Mouse (Mus musculus): ENCODE data around the gene Cntnap5a. TPM values are rescaled to one million over a fixed set of nuclear protein-coding genes. Genes with fewer than 3 reads are reported as not detected.

The Cntnap5a gene
- polyA plus RNA-seq, 1 experiment from 2014 or later: 0.07 TPM

DNA sequence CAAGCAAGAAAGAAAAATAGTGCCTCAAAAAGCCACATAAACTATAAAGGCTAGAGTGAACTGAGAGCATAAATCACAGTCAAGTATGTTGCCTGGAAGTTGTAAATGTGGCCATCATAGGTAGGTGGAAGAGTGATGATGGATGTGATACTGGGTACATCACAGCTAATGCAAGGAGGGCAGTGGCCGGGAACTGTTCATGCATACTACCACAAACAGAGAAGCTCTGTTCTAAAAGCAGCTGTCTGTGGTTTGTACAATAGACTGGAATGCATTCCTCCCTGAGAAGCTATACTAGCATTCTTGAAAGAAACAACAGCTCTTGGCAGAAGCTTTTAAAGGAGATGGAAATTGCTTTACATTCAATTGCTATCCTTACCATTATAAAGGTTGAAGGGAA is 599.4 kb downstream of the Cntnap5a start:
- WGBS: 56% methylated on average over 1 of the region's 1 CpGs
- Histone ChIP-seq H3K9ac (ENCODE audit: low read depth, low read length) (no peak overlapping the region), H3K4me3 (ENCODE audit: low read length) (no peak overlapping the region), H3K27me3 (replicated peaks; ENCODE audit: control insufficient read depth, insufficient read depth, low read length) (no peaks in the 10 kb centered on the region), H3K4me1 (ENCODE audit: control insufficient read depth, insufficient read depth, low read length) (no peaks in the 10 kb centered on the region), H3K36me3 (ENCODE audit: control insufficient read depth, insufficient read depth, low read length) (no peaks in the 10 kb centered on the region), H3K4me2 (ENCODE audit: low read depth, low read length) (no peak overlapping the region), H3K27ac (ENCODE audit: low read length) (no peak overlapping the region), H3K9me3 (ENCODE audit: control insufficient read depth, low read length) (no peaks in the 10 kb centered on the region)
- no peak for ATAC-seq

DNA sequence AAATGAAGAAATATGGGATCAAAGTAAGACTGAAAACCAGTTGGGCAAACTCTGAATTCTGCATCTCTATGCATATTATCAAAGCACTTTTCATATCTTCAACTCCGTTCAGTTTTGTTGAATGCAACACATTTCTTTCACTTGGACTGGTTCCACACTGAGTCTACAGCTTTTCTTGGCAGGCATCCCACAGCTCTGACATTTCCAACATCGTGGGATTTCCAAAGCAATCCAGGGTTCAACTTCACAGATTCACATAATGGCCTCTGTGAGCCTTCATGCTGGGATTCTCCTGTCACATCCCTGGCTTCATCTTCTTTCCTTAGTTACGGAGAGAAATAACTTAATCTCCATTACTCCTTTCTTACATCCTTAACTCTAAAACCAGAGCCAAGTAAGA is 622.0 kb downstream of the Cntnap5a start:
- 58% methylated on average over 3 of the region's 3 CpGs for WGBS
- no peak for ATAC-seq
- H3K4me3 ChIP-seq (ENCODE audit: low read length): no peak overlapping the region
- H3K9ac ChIP-seq (ENCODE audit: low read depth, low read length): no peak overlapping the region
- no peak overlapping the region for H3K4me2 ChIP-seq (ENCODE audit: low read depth, low read length)
- H3K9me3 ChIP-seq (ENCODE audit: control insufficient read depth, low read length): no peaks in the 10 kb centered on the region
- H3K27me3 ChIP-seq (replicated peaks; ENCODE audit: control insufficient read depth, insufficient read depth, low read length): no peaks in the 10 kb centered on the region
- no peak overlapping the region for H3K27ac ChIP-seq (ENCODE audit: low read length)
- H3K4me1 ChIP-seq (ENCODE audit: control insufficient read depth, insufficient read depth, low read length): no peaks in the 10 kb centered on the region
- H3K36me3 ChIP-seq (ENCODE audit: control insufficient read depth, insufficient read depth, low read length): no peaks in the 10 kb centered on the region

DNA sequence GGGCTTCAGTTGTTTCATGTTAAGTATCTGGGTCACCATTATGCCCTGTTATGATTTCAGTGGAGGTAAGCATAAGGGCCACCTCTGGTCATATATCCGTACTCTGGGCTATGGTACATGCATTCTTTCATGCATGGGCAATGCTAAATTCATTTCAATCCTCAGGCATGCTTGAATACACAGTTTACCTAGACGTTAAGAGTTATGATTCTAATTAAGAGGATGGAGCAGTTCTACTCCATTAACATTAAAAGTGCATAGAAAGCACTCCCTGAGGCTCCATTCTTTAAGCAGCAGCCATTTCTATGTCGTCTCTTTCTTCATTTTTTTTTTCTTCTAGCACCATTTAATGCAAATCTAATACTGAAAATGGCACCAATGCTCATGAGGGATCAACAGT is 627.0 kb downstream of the Cntnap5a start:
- no peak overlapping the region for H3K9ac ChIP-seq (ENCODE audit: low read depth, low read length)
- H3K27me3 ChIP-seq (replicated peaks; ENCODE audit: control insufficient read depth, insufficient read depth, low read length): no peaks in the 10 kb centered on the region
- no peak for ATAC-seq
- no peaks in the 10 kb centered on the region for H3K4me1 ChIP-seq (ENCODE audit: control insufficient read depth, insufficient read depth, low read length)
- no peaks in the 10 kb centered on the region for H3K9me3 ChIP-seq (ENCODE audit: control insufficient read depth, low read length)
- 71% methylated on average over 3 of the region's 3 CpGs for WGBS
- H3K36me3 ChIP-seq (ENCODE audit: control insufficient read depth, insufficient read depth, low read length): no peaks in the 10 kb centered on the region
- H3K27ac ChIP-seq (ENCODE audit: low read length): no peak overlapping the region
- H3K4me3 ChIP-seq (ENCODE audit: low read length): no peak overlapping the region
- no peak overlapping the region for H3K4me2 ChIP-seq (ENCODE audit: low read depth, low read length)

DNA sequence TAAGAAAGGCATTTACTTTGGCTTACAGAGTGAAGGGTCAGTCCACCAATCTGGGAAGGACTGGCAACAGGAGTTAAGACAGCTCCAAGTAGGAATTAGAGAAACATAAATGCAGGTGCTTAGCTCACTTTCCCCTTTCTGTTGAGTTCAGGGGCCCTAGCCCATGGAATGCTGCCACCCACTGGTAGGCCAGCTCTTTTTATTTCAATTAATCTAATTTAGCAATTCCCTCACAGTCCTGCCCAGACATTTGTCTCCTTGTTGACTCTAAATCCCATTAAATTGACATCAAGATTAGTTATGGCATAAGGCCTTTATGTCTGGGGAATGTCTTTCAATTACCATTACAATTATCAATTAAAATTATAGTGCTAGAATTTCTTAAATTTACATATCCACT is 628.7 kb downstream of the Cntnap5a start:
- no peak overlapping the region for H3K27ac ChIP-seq (ENCODE audit: low read length)
- H3K9ac ChIP-seq (ENCODE audit: low read depth, low read length): no peak overlapping the region
- H3K36me3 ChIP-seq (ENCODE audit: control insufficient read depth, insufficient read depth, low read length): no peaks in the 10 kb centered on the region
- H3K4me2 ChIP-seq (ENCODE audit: low read depth, low read length): no peak overlapping the region
- no peak overlapping the region for H3K4me3 ChIP-seq (ENCODE audit: low read length)
- no peaks in the 10 kb centered on the region for H3K9me3 ChIP-seq (ENCODE audit: control insufficient read depth, low read length)
- H3K4me1 ChIP-seq (ENCODE audit: control insufficient read depth, insufficient read depth, low read length): no peaks in the 10 kb centered on the region
- ATAC-seq: no peak
- no peaks in the 10 kb centered on the region for H3K27me3 ChIP-seq (replicated peaks; ENCODE audit: control insufficient read depth, insufficient read depth, low read length)

DNA sequence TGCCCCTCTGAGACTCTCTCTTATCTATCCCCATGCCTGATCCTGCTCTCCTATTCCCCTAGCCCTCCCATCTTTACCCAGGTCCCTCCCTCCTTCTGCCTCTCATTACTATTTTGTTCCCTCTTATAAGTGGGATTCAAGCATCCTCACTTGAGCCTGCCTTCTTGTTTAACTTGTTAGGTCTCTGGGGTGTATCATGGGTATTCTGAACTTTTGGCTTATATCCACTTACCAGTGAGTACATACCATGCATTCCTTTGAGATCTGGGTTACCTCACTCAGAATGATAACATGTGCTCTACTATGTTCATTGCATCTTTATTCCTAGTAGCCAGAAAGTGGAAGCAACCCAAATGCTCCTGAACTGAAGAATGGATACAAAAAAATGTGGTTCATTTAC is 639.9 kb downstream of the Cntnap5a start:
- ATAC-seq: no peak
- no peak overlapping the region for H3K27ac ChIP-seq (ENCODE audit: low read length)
- H3K36me3 ChIP-seq (ENCODE audit: control insufficient read depth, insufficient read depth, low read length): no peaks in the 10 kb centered on the region
- no peak overlapping the region for H3K4me2 ChIP-seq (ENCODE audit: low read depth, low read length)
- no peak overlapping the region for H3K9ac ChIP-seq (ENCODE audit: low read depth, low read length)
- no peaks in the 10 kb centered on the region for H3K27me3 ChIP-seq (replicated peaks; ENCODE audit: control insufficient read depth, insufficient read depth, low read length)
- H3K4me3 ChIP-seq (ENCODE audit: low read length): no peak overlapping the region
- H3K4me1 ChIP-seq (ENCODE audit: control insufficient read depth, insufficient read depth, low read length): no peaks in the 10 kb centered on the region
- no peaks in the 10 kb centered on the region for H3K9me3 ChIP-seq (ENCODE audit: control insufficient read depth, low read length)

DNA sequence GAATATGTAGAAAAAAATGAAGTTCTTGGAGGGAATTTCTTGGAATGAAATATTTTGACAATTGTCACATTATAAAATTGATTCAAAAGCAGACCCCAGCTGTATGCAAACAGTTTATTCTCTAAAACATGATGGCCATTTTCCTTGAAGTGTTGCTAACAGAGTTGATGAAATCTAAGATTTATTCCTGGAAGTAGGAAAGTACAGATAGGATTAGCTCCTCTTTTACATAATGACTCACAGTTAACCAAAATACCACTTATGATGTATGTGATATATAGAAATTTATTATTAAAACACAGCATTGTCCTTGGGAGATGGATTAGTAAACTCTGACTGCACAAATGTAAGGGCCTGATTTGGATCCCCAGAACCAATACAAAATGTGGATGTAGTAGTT is 669.1 kb downstream of the Cntnap5a start:
- Histone ChIP-seq H3K4me2 (ENCODE audit: low read depth, low read length) (no peak overlapping the region), H3K9ac (ENCODE audit: low read depth, low read length) (no peak overlapping the region), H3K9me3 (ENCODE audit: control insufficient read depth, low read length) (no peaks in the 10 kb centered on the region), H3K36me3 (ENCODE audit: control insufficient read depth, insufficient read depth, low read length) (no peaks in the 10 kb centered on the region), H3K27ac (ENCODE audit: low read length) (no peak overlapping the region), H3K4me3 (ENCODE audit: low read length) (no peak overlapping the region), H3K27me3 (replicated peaks; ENCODE audit: control insufficient read depth, insufficient read depth, low read length) (no peaks in the 10 kb centered on the region), H3K4me1 (ENCODE audit: control insufficient read depth, insufficient read depth, low read length) (no peaks in the 10 kb centered on the region)
- no peak for ATAC-seq

DNA sequence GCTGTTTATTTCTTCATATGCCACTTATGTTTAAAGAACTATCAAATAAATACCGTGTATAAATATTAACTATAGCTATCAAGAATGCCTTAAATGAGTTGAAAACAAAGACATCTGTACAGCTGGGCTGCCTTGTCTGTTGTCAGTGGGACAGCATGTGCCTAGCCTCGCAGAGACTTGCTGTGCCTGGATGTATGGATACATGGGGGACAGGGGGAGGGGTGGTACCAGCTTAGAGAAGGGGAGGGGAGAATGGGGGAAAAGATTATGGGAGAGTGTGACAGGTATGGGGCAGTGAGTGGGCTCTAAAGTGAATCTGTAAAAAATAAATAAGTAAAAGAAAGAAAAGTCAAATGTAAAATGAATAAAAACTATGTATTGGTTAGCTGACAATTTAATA is 681.0 kb downstream of the Cntnap5a start:
- no peak overlapping the region for H3K9ac ChIP-seq (ENCODE audit: low read depth, low read length)
- no peak overlapping the region for H3K27ac ChIP-seq (ENCODE audit: low read length)
- no peak for ATAC-seq
- H3K4me1 ChIP-seq (ENCODE audit: control insufficient read depth, insufficient read depth, low read length): no peaks in the 10 kb centered on the region
- WGBS: 44% methylated on average over 2 of the region's 2 CpGs
- no peaks in the 10 kb centered on the region for H3K9me3 ChIP-seq (ENCODE audit: control insufficient read depth, low read length)
- H3K4me2 ChIP-seq (ENCODE audit: low read depth, low read length): no peak overlapping the region
- no peak overlapping the region for H3K4me3 ChIP-seq (ENCODE audit: low read length)
- H3K36me3 ChIP-seq (ENCODE audit: control insufficient read depth, insufficient read depth, low read length): no peaks in the 10 kb centered on the region
- no peaks in the 10 kb centered on the region for H3K27me3 ChIP-seq (replicated peaks; ENCODE audit: control insufficient read depth, insufficient read depth, low read length)

DNA sequence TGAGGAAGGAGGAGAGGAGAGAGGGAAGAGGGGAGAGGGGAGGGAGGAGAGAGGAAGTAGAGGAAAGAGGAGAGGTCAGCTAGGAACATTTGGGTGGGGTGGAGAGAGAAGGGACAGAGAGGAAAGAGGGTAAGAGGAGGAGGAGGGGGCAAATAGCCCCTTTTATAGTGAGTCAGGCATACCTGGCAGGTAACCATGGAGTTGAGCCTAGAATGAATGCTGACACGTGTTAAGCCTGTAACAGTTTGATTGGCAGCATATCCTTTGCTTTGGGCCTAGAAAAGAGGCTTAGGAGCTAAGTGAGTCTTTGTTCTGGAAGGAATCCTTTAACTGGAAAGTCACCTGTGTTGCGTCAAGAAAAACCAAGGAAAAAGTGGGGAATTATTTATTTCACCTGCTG is 681.6 kb downstream of the Cntnap5a start:
- no peak overlapping the region for H3K27ac ChIP-seq (ENCODE audit: low read length)
- WGBS: 41% methylated on average over 2 of the region's 2 CpGs
- no peak for ATAC-seq
- no peak overlapping the region for H3K4me2 ChIP-seq (ENCODE audit: low read depth, low read length)
- no peaks in the 10 kb centered on the region for H3K36me3 ChIP-seq (ENCODE audit: control insufficient read depth, insufficient read depth, low read length)
- no peak overlapping the region for H3K9ac ChIP-seq (ENCODE audit: low read depth, low read length)
- H3K27me3 ChIP-seq (replicated peaks; ENCODE audit: control insufficient read depth, insufficient read depth, low read length): no peaks in the 10 kb centered on the region
- H3K9me3 ChIP-seq (ENCODE audit: control insufficient read depth, low read length): no peaks in the 10 kb centered on the region
- H3K4me1 ChIP-seq (ENCODE audit: control insufficient read depth, insufficient read depth, low read length): no peaks in the 10 kb centered on the region
- no peak overlapping the region for H3K4me3 ChIP-seq (ENCODE audit: low read length)

DNA sequence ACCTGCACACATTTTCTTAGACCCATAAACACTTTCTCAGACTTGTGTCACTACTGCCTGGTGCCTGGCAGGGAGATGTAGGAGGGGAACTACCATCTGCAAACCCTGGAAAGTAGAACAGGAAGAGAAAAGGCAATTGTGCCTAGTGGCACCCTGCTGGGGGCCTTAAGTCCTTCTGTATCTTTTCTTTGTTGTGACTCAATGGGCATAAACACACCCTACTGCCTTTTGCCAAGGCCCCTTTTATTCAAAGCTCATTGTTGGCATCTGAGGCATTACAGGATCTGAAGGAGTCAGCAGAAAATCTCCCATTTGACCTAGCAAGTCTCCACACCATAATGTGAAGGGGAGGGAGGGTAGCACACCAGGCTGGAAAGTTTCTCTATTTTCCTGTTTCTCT is 682.2 kb downstream of the Cntnap5a start:
- Histone ChIP-seq H3K4me1 (ENCODE audit: control insufficient read depth, insufficient read depth, low read length) (no peaks in the 10 kb centered on the region), H3K4me3 (ENCODE audit: low read length) (no peak overlapping the region), H3K9ac (ENCODE audit: low read depth, low read length) (no peak overlapping the region), H3K27me3 (replicated peaks; ENCODE audit: control insufficient read depth, insufficient read depth, low read length) (no peaks in the 10 kb centered on the region), H3K4me2 (ENCODE audit: low read depth, low read length) (no peak overlapping the region), H3K36me3 (ENCODE audit: control insufficient read depth, insufficient read depth, low read length) (no peaks in the 10 kb centered on the region), H3K9me3 (ENCODE audit: control insufficient read depth, low read length) (no peaks in the 10 kb centered on the region), H3K27ac (ENCODE audit: low read length) (no peak overlapping the region)
- ATAC-seq: no peak

DNA sequence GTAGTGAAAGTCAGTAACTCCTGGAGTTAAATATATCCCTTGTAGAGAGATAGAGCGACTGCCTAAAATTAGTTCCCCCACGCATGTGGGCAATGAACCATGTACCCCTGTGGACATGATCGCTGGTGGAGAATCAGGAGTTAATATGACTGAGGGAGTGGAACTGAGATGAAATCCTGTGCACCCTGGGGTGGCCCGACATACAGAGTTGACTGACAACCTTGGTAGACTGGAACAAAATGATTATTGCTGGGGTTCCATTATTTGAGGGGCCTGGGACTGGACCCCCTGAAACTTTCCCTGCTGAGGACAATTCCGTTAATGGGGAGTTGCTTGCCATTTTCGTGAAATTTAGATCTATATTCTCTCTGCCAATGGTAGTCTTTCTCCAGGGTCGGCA is 683.0 kb downstream of the Cntnap5a start:
- Histone ChIP-seq H3K27ac (ENCODE audit: low read length) (no peak overlapping the region), H3K27me3 (replicated peaks; ENCODE audit: control insufficient read depth, insufficient read depth, low read length) (no peaks in the 10 kb centered on the region), H3K4me1 (ENCODE audit: control insufficient read depth, insufficient read depth, low read length) (no peaks in the 10 kb centered on the region), H3K4me3 (ENCODE audit: low read length) (no peak overlapping the region), H3K9me3 (ENCODE audit: control insufficient read depth, low read length) (no peaks in the 10 kb centered on the region), H3K4me2 (ENCODE audit: low read depth, low read length) (no peak overlapping the region), H3K36me3 (ENCODE audit: control insufficient read depth, insufficient read depth, low read length) (no peaks in the 10 kb centered on the region), H3K9ac (ENCODE audit: low read depth, low read length) (no peak overlapping the region)
- no peak for ATAC-seq
- WGBS: 77% methylated on average over 7 of the region's 7 CpGs
